Mouse (Mus musculus) limb, embryonic 12.5 days (tissue): Measurements from ENCODE around the gene Tapt1. TPM values are rescaled to one million over a fixed set of nuclear protein-coding genes. Genes with fewer than 3 reads are reported as not detected.
"Not testable (repeated sequence)": the region's sequence is repeated elsewhere in the genome, so short reads cannot be mapped to it uniquely, and the experiment has no call there.

Source experiments
- ATAC-seq: fragments of 200-750 bp; cut with Nextera tagmentation; 2 replicates; pipeline ENCODE4 v1.8.0; 2017; ENCODE audit warnings: low read depth, moderate TSS enrichment; ENCODE audit not compliant: insufficient number of reproducible peaks, insufficient read depth, low FRiP score, low TSS enrichment
- H3K27ac ChIP-seq: fragments of 300-500 bp; sonication (generic); 2 replicates; pipeline ENCODE4 v1.5.1; 2016; ENCODE audit warnings: mild to moderate bottlenecking, moderate library complexity
- H3K27me3 ChIP-seq: fragments of 300-500 bp; sonication (generic); 2 replicates; pipeline ENCODE4 v1.6.1; 2016; ENCODE audit warnings: mild to moderate bottlenecking, moderate library complexity
- H3K36me3 ChIP-seq: fragments of 300-500 bp; sonication (generic); 2 replicates; pipeline ENCODE4 v1.6.1; 2016; ENCODE audit warnings: mild to moderate bottlenecking, moderate library complexity
- H3K4me1 ChIP-seq: fragments of 300-500 bp; sonication (generic); replicated peaks from 2 replicates; pipeline ENCODE4 v1.6.1; 2016
- H3K4me2 ChIP-seq: fragments of 300-500 bp; sonication (generic); 2 replicates; pipeline ENCODE4 v1.6.1; 2016; ENCODE audit warnings: mild to moderate bottlenecking, moderate library complexity
- H3K4me3 ChIP-seq: fragments of 300-500 bp; sonication (generic); replicated peaks from 2 replicates; pipeline ENCODE4 v1.5.1; 2016; ENCODE audit warnings: mild to moderate bottlenecking
- H3K9ac ChIP-seq: fragments of 300-500 bp; sonication (generic); replicated peaks from 2 replicates; pipeline ENCODE4 v1.6.1; 2016; ENCODE audit warnings: mild to moderate bottlenecking, moderate library complexity
- H3K9me3 ChIP-seq: fragments of 300-500 bp; sonication (generic); 2 replicates; pipeline ENCODE4 v1.6.1; 2016; ENCODE audit warnings: mild to moderate bottlenecking, moderate library complexity
- WGBS: fragments of 180-500 bp; shearing (Covaris S2); methylation state at CpG from one replicate; pipeline ENCODE4 v1.1.7; 2016; 5-methylcytosine and 5-hydroxymethylcytosine counted together
- polyA plus RNA-seq: library from polyadenylated mRNA; unstranded; fragments of >200 nt; fragmentation: Nextera tagmentation; extraction: Ambion mirVana; gene quantifications from 2 replicates; pipeline ENCODE4 v1.2.1, GENCODE M21; 2016

The Tapt1 gene
- polyA plus RNA-seq: 40.0 and 43.5 TPM in 2 replicates

GRCm38 (mm10) chr5:44226521-44227461 is at the start of gene Tapt1:
Tapt1 (minus strand) TSS chr5:44226626.
- H3K4me1 ChIP-seq: peaks cover 29% of the 10 kb centered on the region
- peaks cover 10% of the 10 kb centered on the region; the same call in 1 of the 2 replicates for H3K36me3 ChIP-seq
- peak within 1 kb of the TSS; percentile 79 for H3K4me2 ChIP-seq
- WGBS: under 1% methylated on average over 102 of the region's 121 CpGs
- peak; percentile 89 for ATAC-seq
- H3K9me3 ChIP-seq: no peaks in the 10 kb centered on the region
- H3K4me3 ChIP-seq: peak within 1 kb of the TSS; percentile 93
- peak within 1 kb of the TSS; percentile 98 for H3K9ac ChIP-seq
- H3K27me3 ChIP-seq: no peaks in the 10 kb centered on the region
- H3K27ac ChIP-seq: peak within 1 kb of the TSS; percentile 90

GRCm38 (mm10) chr5:44271564-44271963 is 45.1 kb upstream of the Tapt1 start:
- H3K27me3 ChIP-seq: no peaks in the 10 kb centered on the region
- H3K4me3 ChIP-seq: no peak overlapping the region
- no peak overlapping the region for H3K27ac ChIP-seq
- H3K4me2 ChIP-seq: no peak overlapping the region
- 83% methylated on average over 4 of the region's 4 CpGs for WGBS
- no peak overlapping the region for H3K9ac ChIP-seq
- no peak for ATAC-seq
- H3K9me3 ChIP-seq: no peaks in the 10 kb centered on the region
- no peaks in the 10 kb centered on the region for H3K4me1 ChIP-seq
- H3K36me3 ChIP-seq: no peaks in the 10 kb centered on the region

- H3K9ac ChIP-seq, H3K36me3 ChIP-seq, H3K27me3 ChIP-seq, H3K9me3 ChIP-seq, H3K4me3 ChIP-seq, H3K27ac ChIP-seq, ATAC-seq, H3K4me2 ChIP-seq, H3K4me1 ChIP-seq: not testable (repeated sequence)
- 54% methylated on average over 2 of the region's 3 CpGs for WGBS
Measured at GRCm38 (mm10) chr5:44268524-44268923, 42.1 kb upstream of the Tapt1 start.

- Histone ChIP-seq H3K4me3 (no peak overlapping the region), H3K9ac (no peak overlapping the region), H3K27ac (no peak overlapping the region), H3K4me1 (no peaks in the 10 kb centered on the region), H3K4me2 (no peak overlapping the region), H3K27me3 (no peaks in the 10 kb centered on the region), H3K36me3 (no peaks in the 10 kb centered on the region), H3K9me3 (no peaks in the 10 kb centered on the region)
- ATAC-seq: no peak
- 83% methylated on average over 5 of the region's 5 CpGs for WGBS
Measured at GRCm38 (mm10) chr5:44261691-44262090, 35.3 kb upstream of the Tapt1 start.

- Histone ChIP-seq H3K27me3 (no peaks in the 10 kb centered on the region), H3K27ac (no peak overlapping the region), H3K4me3 (no peak overlapping the region), H3K9ac (no peak overlapping the region), H3K4me1 (no peaks in the 10 kb centered on the region), H3K9me3 (no peaks in the 10 kb centered on the region), H3K36me3 (no peaks in the 10 kb centered on the region), H3K4me2 (no peak overlapping the region)
- no peak for ATAC-seq
- WGBS: 77% methylated on average over 3 of the region's 3 CpGs
Measured at GRCm38 (mm10) chr5:44261172-44261571, 34.7 kb upstream of the Tapt1 start.

- H3K27me3 ChIP-seq: no peaks in the 10 kb centered on the region
- ATAC-seq: no peak
- 81% methylated on average over 3 of the region's 3 CpGs for WGBS
- H3K9me3 ChIP-seq: no peaks in the 10 kb centered on the region
- H3K27ac ChIP-seq: no peak overlapping the region
- no peak overlapping the region for H3K9ac ChIP-seq
- H3K4me3 ChIP-seq: no peak overlapping the region
- no peak overlapping the region for H3K4me2 ChIP-seq
- H3K36me3 ChIP-seq: no peaks in the 10 kb centered on the region
- no peaks in the 10 kb centered on the region for H3K4me1 ChIP-seq
Measured at GRCm38 (mm10) chr5:44259678-44260077, 33.3 kb upstream of the Tapt1 start.

GRCm38 (mm10) chr5:44258163-44258562 is 31.7 kb upstream of the Tapt1 start:
- no peak for ATAC-seq
- Histone ChIP-seq H3K36me3 (no peaks in the 10 kb centered on the region), H3K4me3 (no peak overlapping the region), H3K27me3 (no peaks in the 10 kb centered on the region), H3K9ac (no peak overlapping the region), H3K9me3 (no peaks in the 10 kb centered on the region), H3K27ac (no peak overlapping the region), H3K4me1 (no peaks in the 10 kb centered on the region), H3K4me2 (no peak overlapping the region)
- 50% methylated on average over 1 of the region's 1 CpGs for WGBS

GRCm38 (mm10) chr5:44257401-44257800 is 31.0 kb upstream of the Tapt1 start:
- no peak for ATAC-seq
- Histone ChIP-seq H3K27me3 (no peaks in the 10 kb centered on the region), H3K4me3 (no peak overlapping the region), H3K27ac (no peak overlapping the region), H3K36me3 (no peaks in the 10 kb centered on the region), H3K9ac (no peak overlapping the region), H3K4me2 (no peak overlapping the region), H3K4me1 (no peaks in the 10 kb centered on the region), H3K9me3 (no peaks in the 10 kb centered on the region)
- 84% methylated on average over 4 of the region's 4 CpGs for WGBS

GRCm38 (mm10) chr5:44256512-44256911 is 30.1 kb upstream of the Tapt1 start:
- ATAC-seq: no peak
- Histone ChIP-seq H3K9ac (no peak overlapping the region), H3K9me3 (no peaks in the 10 kb centered on the region), H3K27me3 (no peaks in the 10 kb centered on the region), H3K27ac (no peak overlapping the region), H3K4me3 (no peak overlapping the region), H3K4me1 (no peaks in the 10 kb centered on the region), H3K4me2 (no peak overlapping the region), H3K36me3 (no peaks in the 10 kb centered on the region)
- 87% methylated on average over 3 of the region's 3 CpGs for WGBS

GRCm38 (mm10) chr5:44255756-44256398 is 29.5 kb upstream of the Tapt1 start:
- Histone ChIP-seq H3K9ac (no peak overlapping the region), H3K4me1 (no peaks in the 10 kb centered on the region), H3K9me3 (no peaks in the 10 kb centered on the region), H3K36me3 (no peaks in the 10 kb centered on the region), H3K27me3 (no peaks in the 10 kb centered on the region), H3K4me3 (no peak overlapping the region), H3K4me2 (no peak overlapping the region), H3K27ac (no peak overlapping the region)
- no peak for ATAC-seq
- 75% methylated on average over 7 of the region's 7 CpGs for WGBS

- Histone ChIP-seq H3K27ac (no peak overlapping the region), H3K4me2 (no peak overlapping the region), H3K4me3 (no peak overlapping the region), H3K9me3 (no peaks in the 10 kb centered on the region), H3K36me3 (no peaks in the 10 kb centered on the region), H3K9ac (no peak overlapping the region), H3K27me3 (no peaks in the 10 kb centered on the region), H3K4me1 (no peaks in the 10 kb centered on the region)
- 85% methylated on average over 6 of the region's 6 CpGs for WGBS
- ATAC-seq: no peak
Measured at GRCm38 (mm10) chr5:44253449-44253848, 27.0 kb upstream of the Tapt1 start.
